Mouse (Mus musculus): Measurements from ENCODE around the gene Skap1.

DNA sequence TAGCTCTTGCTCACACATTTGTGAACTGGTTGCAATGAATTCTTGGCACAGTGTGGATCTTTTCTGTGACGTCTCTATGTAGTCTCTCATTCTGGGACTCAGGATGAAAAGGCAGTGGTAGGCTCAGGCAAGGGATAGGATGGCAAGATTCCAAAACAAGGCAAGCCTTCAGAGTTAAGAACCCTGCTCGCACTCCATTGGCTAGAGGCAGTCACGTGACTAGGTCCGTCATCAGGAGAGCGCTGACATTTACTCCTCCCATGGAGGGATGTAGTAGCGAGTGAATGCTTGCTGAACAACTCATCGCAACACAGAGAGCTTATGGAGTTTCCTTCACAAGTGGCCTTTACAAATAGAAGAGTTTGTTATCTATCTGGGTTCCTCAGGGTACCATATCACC, 27.9 kb upstream of the Skap1 start:
- TF ChIP-seq CTCF (IDR thresholded peaks at IDR 0.05; ENCODE audit: control insufficient read depth, insufficient read depth, low read length), result no peak
- no peak for TF ChIP-seq POLR2A (IDR thresholded peaks at IDR 0.05; ENCODE audit: borderline replicate concordance, control insufficient read depth, low read depth, low read length)
